Mouse (Mus musculus): Measurements from ENCODE around the gene Trim65. TPM values are rescaled to one million over a fixed set of nuclear protein-coding genes. Genes with fewer than 3 reads are reported as not detected.

The Trim65 gene
- polyA plus RNA-seq, 1 experiment from 2014 or later: 3.2 TPM

DNA sequence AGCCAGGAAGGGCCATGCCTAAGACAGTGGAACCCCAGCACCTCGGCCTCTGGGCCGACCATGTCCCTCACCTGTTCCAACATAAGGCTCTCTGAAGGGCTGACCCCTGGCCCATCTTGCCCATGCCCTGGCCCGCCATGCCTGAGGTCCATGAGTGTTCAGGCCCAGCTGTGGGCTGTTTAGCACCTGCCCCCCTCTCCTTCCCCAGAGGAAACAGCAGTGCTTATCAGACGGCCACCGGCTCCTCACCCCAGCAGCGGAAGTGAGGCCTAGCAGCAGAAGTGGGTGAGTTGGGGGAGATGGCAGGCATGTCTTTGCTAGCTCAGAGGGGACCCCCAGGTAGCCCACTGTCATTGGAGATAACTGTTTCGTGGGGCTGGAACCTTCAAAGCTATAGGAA is 54.1 kb downstream of the Trim65 start:
- H3K27me3 ChIP-seq (replicated peaks; ENCODE audit: control insufficient read depth, insufficient read depth, low read length): no peaks in the 10 kb centered on the region
- peak overlapping the region; percentile 19; the same call in 1 of the 2 replicates for H3K9ac ChIP-seq (ENCODE audit: low read depth, low read length)
- H3K4me3 ChIP-seq (ENCODE audit: low read depth, low read length): no peak overlapping the region
- no peak for DNase-seq (ENCODE audit: low spot score)
- H3K4me1 ChIP-seq (ENCODE audit: control insufficient read depth, insufficient read depth, low read length): peaks cover 6% of the 10 kb centered on the region; the same call in 1 of the 2 replicates
- H3K4me2 ChIP-seq (ENCODE audit: low read depth, low read length): no peak overlapping the region
- no peaks in the 10 kb centered on the region for H3K9me3 ChIP-seq (ENCODE audit: control insufficient read depth, low read length)
- ATAC-seq (ENCODE audit: low read depth): no peak
- H3K36me3 ChIP-seq (ENCODE audit: control insufficient read depth, insufficient read depth, low read length): peaks cover 29% of the 10 kb centered on the region
- WGBS: 80% methylated on average over 7 of the region's 7 CpGs
- H3K27ac ChIP-seq (replicated peaks; ENCODE audit: low read depth, low read length): no peak overlapping the region

GRCm38 (mm10) chr11:116076266-116076540 is 54.7 kb downstream of the Trim65 start:
- Histone ChIP-seq H3K4me2 (ENCODE audit: low read depth, low read length) (no peak overlapping the region), H3K4me1 (ENCODE audit: control insufficient read depth, insufficient read depth, low read length) (peaks cover 6% of the 10 kb centered on the region; the same call in 1 of the 2 replicates), H3K27ac (replicated peaks; ENCODE audit: low read depth, low read length) (no peak overlapping the region), H3K27me3 (replicated peaks; ENCODE audit: control insufficient read depth, insufficient read depth, low read length) (no peaks in the 10 kb centered on the region), H3K36me3 (ENCODE audit: control insufficient read depth, insufficient read depth, low read length) (peaks cover 24% of the 10 kb centered on the region), H3K9me3 (ENCODE audit: control insufficient read depth, low read length) (no peaks in the 10 kb centered on the region), H3K4me3 (ENCODE audit: low read depth, low read length) (no peak overlapping the region), H3K9ac (ENCODE audit: low read depth, low read length) (no peak overlapping the region)
- WGBS: 60% methylated on average over 5 of the region's 7 CpGs
- ATAC-seq (ENCODE audit: low read depth): no peak
- DNase-seq (ENCODE audit: low spot score): no peak

- no peak overlapping the region for H3K4me2 ChIP-seq (ENCODE audit: low read depth, low read length)
- ATAC-seq (ENCODE audit: low read depth) (no peak), DNase-seq (ENCODE audit: low spot score) (no peak)
- H3K4me3 ChIP-seq (ENCODE audit: low read depth, low read length): no peak overlapping the region
- no peak overlapping the region for H3K9ac ChIP-seq (ENCODE audit: low read depth, low read length)
- H3K27me3 ChIP-seq (replicated peaks; ENCODE audit: control insufficient read depth, insufficient read depth, low read length): no peaks in the 10 kb centered on the region
- H3K36me3 ChIP-seq (ENCODE audit: control insufficient read depth, insufficient read depth, low read length): peaks cover 19% of the 10 kb centered on the region
- WGBS: 57% methylated on average over 20 of the region's 20 CpGs
- H3K9me3 ChIP-seq (ENCODE audit: control insufficient read depth, low read length): no peaks in the 10 kb centered on the region
- no peak overlapping the region for H3K27ac ChIP-seq (replicated peaks; ENCODE audit: low read depth, low read length)
- H3K4me1 ChIP-seq (ENCODE audit: control insufficient read depth, insufficient read depth, low read length): peaks cover 6% of the 10 kb centered on the region; the same call in 1 of the 2 replicates
Observed at GRCm38 (mm10) chr11:116075539-116076265, 55.2 kb downstream of the Trim65 start.

DNA sequence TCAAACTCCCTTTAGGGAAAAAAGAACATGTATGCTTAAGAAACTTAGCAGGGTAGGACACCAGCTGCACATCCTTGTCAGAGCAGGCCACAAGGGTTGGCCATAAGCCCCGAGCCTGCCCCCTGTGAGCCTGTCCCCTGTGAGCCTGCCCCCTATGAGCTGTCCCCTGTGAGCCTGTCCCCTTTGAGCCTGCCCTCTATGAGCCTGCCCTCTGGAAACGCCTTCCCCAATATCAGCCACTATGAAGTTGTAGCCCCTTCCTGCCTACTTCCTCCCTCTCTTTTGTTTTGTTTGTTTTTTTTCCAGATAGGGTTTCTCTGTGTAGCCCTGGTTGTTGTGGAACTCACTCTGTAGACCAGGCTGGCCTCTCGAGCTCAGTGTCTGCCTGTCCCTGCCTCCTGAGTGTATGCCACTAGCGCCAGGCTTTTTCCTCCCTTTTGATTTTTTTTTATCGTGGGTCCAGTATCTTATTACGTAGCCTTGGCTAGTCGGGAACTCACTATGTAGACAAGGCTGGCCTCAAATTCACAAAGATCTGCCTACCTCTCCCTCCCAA is 56.4 kb downstream of the Trim65 start:
- DNase-seq (ENCODE audit: low spot score) (no peak), ATAC-seq (ENCODE audit: low read depth) (no peak)
- Histone ChIP-seq H3K9ac (ENCODE audit: low read depth, low read length) (no peak overlapping the region), H3K4me1 (ENCODE audit: control insufficient read depth, insufficient read depth, low read length) (peaks cover 6% of the 10 kb centered on the region; the same call in 1 of the 2 replicates), H3K27me3 (replicated peaks; ENCODE audit: control insufficient read depth, insufficient read depth, low read length) (no peaks in the 10 kb centered on the region), H3K4me3 (ENCODE audit: low read depth, low read length) (no peak overlapping the region), H3K36me3 (ENCODE audit: control insufficient read depth, insufficient read depth, low read length) (peaks cover 7% of the 10 kb centered on the region), H3K27ac (replicated peaks; ENCODE audit: low read depth, low read length) (no peak overlapping the region), H3K4me2 (ENCODE audit: low read depth, low read length) (no peak overlapping the region), H3K9me3 (ENCODE audit: control insufficient read depth, low read length) (no peaks in the 10 kb centered on the region)
- 52% methylated on average over 7 of the region's 7 CpGs for WGBS

DNA sequence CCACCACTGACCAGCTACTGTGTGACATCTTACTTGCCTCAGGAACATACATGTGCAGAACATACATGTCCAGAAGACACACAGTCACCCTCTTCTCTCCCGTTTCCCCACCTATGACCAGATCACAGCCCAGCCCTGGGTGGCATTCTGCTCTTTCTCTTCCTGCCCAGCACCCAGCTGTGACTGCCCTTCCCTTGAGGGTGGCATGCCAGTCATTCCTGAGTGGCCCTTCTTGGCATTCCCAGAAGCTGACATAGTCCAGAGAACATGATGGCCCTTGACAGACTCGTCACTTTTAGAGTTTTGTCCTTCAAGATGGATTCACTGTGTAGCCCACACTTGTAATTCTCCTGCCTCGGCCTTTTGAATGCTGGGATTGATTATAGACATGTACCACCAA is 58.3 kb downstream of the Trim65 start:
- no peaks in the 10 kb centered on the region for H3K9me3 ChIP-seq (ENCODE audit: control insufficient read depth, low read length)
- WGBS: 81% methylated on average over 3 of the region's 3 CpGs
- H3K4me2 ChIP-seq (ENCODE audit: low read depth, low read length): no peak overlapping the region
- H3K4me3 ChIP-seq (ENCODE audit: low read depth, low read length): no peak overlapping the region
- H3K27me3 ChIP-seq (replicated peaks; ENCODE audit: control insufficient read depth, insufficient read depth, low read length): no peaks in the 10 kb centered on the region
- no peak overlapping the region for H3K9ac ChIP-seq (ENCODE audit: low read depth, low read length)
- ATAC-seq (ENCODE audit: low read depth) (no peak), DNase-seq (ENCODE audit: low spot score) (no peak)
- H3K36me3 ChIP-seq (ENCODE audit: control insufficient read depth, insufficient read depth, low read length): no peaks in the 10 kb centered on the region
- no peaks in the 10 kb centered on the region for H3K4me1 ChIP-seq (ENCODE audit: control insufficient read depth, insufficient read depth, low read length)
- no peak overlapping the region for H3K27ac ChIP-seq (replicated peaks; ENCODE audit: low read depth, low read length)

Other genes starting within 250 kb of the Trim65 start
- 16.5 and 20.2 TPM in 2 replicates for gene Smim5, start 231.2 kb downstream of the Trim65 start, polyA plus RNA-seq (2014; fragmentation: Nextera tagmentation; extraction: Ambion mirVana)
- gene Smim6, start 219.1 kb downstream of the Trim65 start, polyA plus RNA-seq (2014; fragmentation: Nextera tagmentation; extraction: Ambion mirVana): 0.71 and 1.4 TPM in 2 replicates
- 30.2 and 36.6 TPM in 2 replicates for gene Sap30bp, start 197.8 kb downstream of the Trim65 start, polyA plus RNA-seq (2014; fragmentation: Nextera tagmentation; extraction: Ambion mirVana)
- gene Recql5, start 197.7 kb downstream of the Trim65 start, polyA plus RNA-seq (2014; fragmentation: Nextera tagmentation; extraction: Ambion mirVana): 13.3 TPM in 2 replicates
- 10.7 and 11.0 TPM in 2 replicates for gene Itgb4, start 156.4 kb downstream of the Trim65 start, polyA plus RNA-seq (2014; fragmentation: Nextera tagmentation; extraction: Ambion mirVana)
- gene Galk1, start 118.4 kb downstream of the Trim65 start, polyA plus RNA-seq (2014; fragmentation: Nextera tagmentation; extraction: Ambion mirVana): 140 and 164 TPM in 2 replicates
- gene H3f3b, start 103.2 kb downstream of the Trim65 start, polyA plus RNA-seq (2014; fragmentation: Nextera tagmentation; extraction: Ambion mirVana): 1,358 and 1,723 TPM in 2 replicates
- gene Unk, start 100.8 kb downstream of the Trim65 start, polyA plus RNA-seq (2014; fragmentation: Nextera tagmentation; extraction: Ambion mirVana): 25.1 and 30.3 TPM in 2 replicates
- 2.0 and 2.6 TPM in 2 replicates for gene Unc13d, start 53.2 kb downstream of the Trim65 start, polyA plus RNA-seq (2014; fragmentation: Nextera tagmentation; extraction: Ambion mirVana)
- gene Wbp2, start 44.1 kb downstream of the Trim65 start, polyA plus RNA-seq (2014; fragmentation: Nextera tagmentation; extraction: Ambion mirVana): 69.0 and 74.9 TPM in 2 replicates
- gene Trim47, start 3.9 kb downstream of the Trim65 start, polyA plus RNA-seq (2014; fragmentation: Nextera tagmentation; extraction: Ambion mirVana): 25.6 and 29.0 TPM in 2 replicates
- gene Mrpl38, start 7.7 kb upstream of the Trim65 start, polyA plus RNA-seq (2014; fragmentation: Nextera tagmentation; extraction: Ambion mirVana): 76.4 and 81.3 TPM in 2 replicates
- 27.7 and 28.5 TPM in 2 replicates for gene Fbf1, start 37.0 kb upstream of the Trim65 start, polyA plus RNA-seq (2014; fragmentation: Nextera tagmentation; extraction: Ambion mirVana)
- gene Ten1, start 67.7 kb upstream of the Trim65 start, polyA plus RNA-seq (2014; fragmentation: Nextera tagmentation; extraction: Ambion mirVana): 59.8 and 64.1 TPM in 2 replicates
- 29.8 and 30.8 TPM in 2 replicates for gene Acox1, start 67.9 kb upstream of the Trim65 start, polyA plus RNA-seq (2014; fragmentation: Nextera tagmentation; extraction: Ambion mirVana)
- gene Evpl, start 106.9 kb upstream of the Trim65 start, polyA plus RNA-seq (2014; fragmentation: Nextera tagmentation; extraction: Ambion mirVana): 9.5 and 10.1 TPM in 2 replicates
- 91.9 and 92.5 TPM in 2 replicates for gene Srp68, start 143.1 kb upstream of the Trim65 start, polyA plus RNA-seq (2014; fragmentation: Nextera tagmentation; extraction: Ambion mirVana)
- gene Galr2, start 149.8 kb upstream of the Trim65 start, polyA plus RNA-seq (2014; fragmentation: Nextera tagmentation; extraction: Ambion mirVana): 0.29 and 0.60 TPM in 2 replicates
- gene Exoc7, start 176.1 kb upstream of the Trim65 start, polyA plus RNA-seq (2014; fragmentation: Nextera tagmentation; extraction: Ambion mirVana): 60.5 and 71.2 TPM in 2 replicates
- gene Foxj1, start 204.3 kb upstream of the Trim65 start, polyA plus RNA-seq (2014; fragmentation: Nextera tagmentation; extraction: Ambion mirVana): 7.1 and 13.7 TPM in 2 replicates